Mouse (Mus musculus) intestine, postnatal 0 days (tissue): Measurements from ENCODE around the gene Cmss1. TPM values are rescaled to one million over a fixed set of nuclear protein-coding genes. Genes with fewer than 3 reads are reported as not detected.

ENCODE experiments used
- ATAC-seq: fragments of 200-750 bp; cut with Nextera tagmentation; 2 replicates; pipeline ENCODE4 v1.8.0; 2017; ENCODE audit warnings: mild to moderate bottlenecking, moderate TSS enrichment, moderate library complexity
- H3K27ac ChIP-seq: fragments of 300-500 bp; sonication (generic); 2 replicates; pipeline ENCODE4 v1.5.1; 2014; ENCODE audit warnings: mild to moderate bottlenecking, low read depth, low read length, moderate library complexity
- H3K27me3 ChIP-seq: fragments of 300-500 bp; sonication (generic); replicated peaks from 2 replicates; pipeline ENCODE4 v1.6.1; 2014; ENCODE audit warnings: low read length, mixed read lengths; ENCODE audit not compliant: control insufficient read depth, insufficient read depth
- H3K36me3 ChIP-seq: fragments of 300-500 bp; sonication (generic); 2 replicates; pipeline ENCODE4 v1.6.1; 2014; ENCODE audit warnings: mild to moderate bottlenecking, moderate library complexity; ENCODE audit not compliant: control insufficient read depth, insufficient read depth
- H3K4me1 ChIP-seq: fragments of 300-500 bp; sonication (generic); replicated peaks from 2 replicates; pipeline ENCODE4 v1.6.1; 2014; ENCODE audit warnings: antibody characterized with exemption, low read length, mixed read lengths; ENCODE audit not compliant: control insufficient read depth, insufficient read depth
- H3K4me2 ChIP-seq: fragments of 300-500 bp; sonication (generic); replicated peaks from 2 replicates; pipeline ENCODE4 v1.6.1; 2014; ENCODE audit warnings: low read depth, mild to moderate bottlenecking, moderate library complexity
- H3K4me3 ChIP-seq: fragments of 300-500 bp; sonication (generic); 2 replicates; pipeline ENCODE4 v1.5.1; 2014; ENCODE audit warnings: low read depth, low read length
- H3K9ac ChIP-seq: fragments of 300-500 bp; sonication (generic); 2 replicates; pipeline ENCODE4 v1.6.1; 2014; ENCODE audit warnings: mild to moderate bottlenecking, low read depth, low read length
- H3K9me3 ChIP-seq: fragments of 300-500 bp; sonication (generic); 2 replicates; pipeline ENCODE4 v1.6.1; 2016; ENCODE audit warnings: mixed run types; ENCODE audit not compliant: control insufficient read depth
- CTCF ChIP-seq: sonication (generic); IDR thresholded peaks from 2 replicates; pipeline ENCODE4 v1.5.1; 2016; ENCODE audit warnings: low read depth, mild to moderate bottlenecking, control low read depth, antibody characterized with exemption, moderate library complexity
- WGBS: fragments of 180-500 bp; shearing (Covaris S2); extraction: QIAGEN DNeasy Blood & Tissue Kit; methylation state at CpG from one replicate; pipeline ENCODE4 v1.1.7; 2014; 5-methylcytosine and 5-hydroxymethylcytosine counted together
- polyA plus RNA-seq: library from polyadenylated mRNA; unstranded; fragments of >200 nt; fragmentation: Nextera tagmentation; extraction: Ambion mirVana; gene quantifications from 2 replicates; pipeline ENCODE4 v1.2.1, GENCODE M21; 2015

The Cmss1 gene
- polyA plus RNA-seq, 1 experiment from 2014 or later = 19.1 TPM

GRCm38 (mm10) chr16:57502230-57502629 lies 104.4 kb downstream of the Cmss1 start:
- H3K36me3 ChIP-seq = no peaks in the 10 kb centered on the region
- H3K4me2 ChIP-seq = no peak overlapping the region
- no peaks in the 10 kb centered on the region for H3K4me1 ChIP-seq
- no peak for ATAC-seq
- no peak overlapping the region for H3K27ac ChIP-seq
- no peak overlapping the region for H3K4me3 ChIP-seq
- no peaks in the 10 kb centered on the region for H3K27me3 ChIP-seq
- 66% methylated on average over 2 of the region's 2 CpGs for WGBS
- H3K9ac ChIP-seq = no peak overlapping the region
- no peaks in the 10 kb centered on the region for H3K9me3 ChIP-seq
- TF ChIP-seq CTCF = no peak

DNA sequence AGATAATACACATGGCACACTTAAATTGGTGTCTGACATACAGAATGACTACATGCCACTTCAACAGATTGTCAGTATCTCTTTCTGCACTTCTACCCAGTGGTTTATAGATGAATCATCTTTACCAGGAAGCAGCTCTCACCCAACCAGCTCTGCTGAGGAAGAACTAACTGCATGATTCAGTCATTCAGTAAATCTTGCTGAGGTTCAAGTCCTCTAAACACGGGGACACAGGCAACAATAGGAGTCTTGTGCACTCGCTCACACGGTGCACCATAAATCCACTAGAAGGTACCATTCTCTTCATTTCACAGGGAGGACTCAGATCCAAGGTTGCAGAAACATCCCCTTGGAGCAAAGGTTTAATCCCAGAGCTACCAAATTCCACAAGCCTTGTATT lies 105.8 kb downstream of the Cmss1 start:
- no peaks in the 10 kb centered on the region for H3K9me3 ChIP-seq
- WGBS = 23% methylated on average over 3 of the region's 3 CpGs
- H3K27me3 ChIP-seq = no peaks in the 10 kb centered on the region
- peak; percentile 87 for ATAC-seq
- H3K4me2 ChIP-seq = no peak overlapping the region
- no peaks in the 10 kb centered on the region for H3K4me1 ChIP-seq
- no peak overlapping the region for H3K4me3 ChIP-seq
- no peaks in the 10 kb centered on the region for H3K36me3 ChIP-seq
- H3K27ac ChIP-seq = no peak overlapping the region
- no peak overlapping the region for H3K9ac ChIP-seq
- TF ChIP-seq CTCF = no peak

DNA sequence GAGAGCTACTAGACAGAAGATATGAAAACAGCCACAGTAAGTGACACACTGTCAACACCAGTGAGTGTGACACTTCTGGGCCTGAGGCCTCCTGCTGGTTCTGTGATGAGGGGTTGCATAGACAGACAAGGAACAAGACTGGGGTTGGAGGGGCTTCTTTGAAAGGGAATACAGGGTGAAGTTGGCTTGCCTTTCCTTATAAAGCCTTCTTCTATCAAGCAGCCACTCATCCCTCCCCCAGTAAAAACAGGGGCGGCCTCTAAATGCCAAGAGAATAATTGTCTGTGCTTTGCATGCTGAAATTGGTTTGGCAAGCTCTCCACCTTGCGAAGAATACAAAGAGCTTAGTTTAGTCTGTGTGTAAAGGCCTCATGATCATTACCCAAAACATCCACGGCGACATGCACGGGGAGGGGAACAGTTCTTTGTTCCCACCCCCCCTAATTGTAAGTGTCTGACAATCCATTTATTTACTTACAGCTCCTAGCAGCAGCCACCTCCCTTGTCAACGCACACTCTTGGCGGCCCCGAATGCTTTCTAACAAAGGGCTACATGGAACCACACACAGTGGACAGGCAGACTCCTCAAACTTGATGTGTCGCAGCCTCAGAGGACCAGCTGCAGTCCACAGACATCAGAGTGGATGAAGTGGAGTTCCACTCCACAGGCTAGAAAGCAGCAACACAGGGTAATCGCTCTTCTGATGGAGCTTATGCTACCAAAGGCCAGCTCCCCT lies 110.1 kb downstream of the Cmss1 start:
- Histone ChIP-seq H3K36me3 (no peaks in the 10 kb centered on the region), H3K9ac (no peak overlapping the region), H3K27me3 (no peaks in the 10 kb centered on the region), H3K4me3 (no peak overlapping the region), H3K4me1 (no peaks in the 10 kb centered on the region), H3K27ac (no peak overlapping the region), H3K9me3 (no peaks in the 10 kb centered on the region), H3K4me2 (no peak overlapping the region)
- TF ChIP-seq CTCF = no peak
- WGBS = 69% methylated on average over 10 of the region's 10 CpGs
- no peak for ATAC-seq

- H3K9ac ChIP-seq = no peak overlapping the region
- TF ChIP-seq CTCF = no peak
- H3K4me3 ChIP-seq = no peak overlapping the region
- 57% methylated on average over 10 of the region's 10 CpGs for WGBS
- no peaks in the 10 kb centered on the region for H3K36me3 ChIP-seq
- no peaks in the 10 kb centered on the region for H3K27me3 ChIP-seq
- no peaks in the 10 kb centered on the region for H3K9me3 ChIP-seq
- H3K27ac ChIP-seq = no peak overlapping the region
- H3K4me1 ChIP-seq = no peaks in the 10 kb centered on the region
- H3K4me2 ChIP-seq = peak overlapping the region; percentile 17; the same call in 1 of the 2 replicates
- peak; percentile 86 for ATAC-seq
Observed at GRCm38 (mm10) chr16:57495476-57496203, 111.0 kb downstream of the Cmss1 start.

- H3K9me3 ChIP-seq = no peaks in the 10 kb centered on the region
- H3K27me3 ChIP-seq = no peaks in the 10 kb centered on the region
- 86% methylated on average over 4 of the region's 4 CpGs for WGBS
- H3K9ac ChIP-seq = no peak overlapping the region
- no peak for ATAC-seq
- H3K4me3 ChIP-seq = no peak overlapping the region
- no peak overlapping the region for H3K4me2 ChIP-seq
- TF ChIP-seq CTCF = no peak
- no peaks in the 10 kb centered on the region for H3K36me3 ChIP-seq
- no peaks in the 10 kb centered on the region for H3K4me1 ChIP-seq
- H3K27ac ChIP-seq = no peak overlapping the region
Observed at GRCm38 (mm10) chr16:57491853-57492252, 114.8 kb downstream of the Cmss1 start.

- H3K9me3 ChIP-seq = no peaks in the 10 kb centered on the region
- no peak overlapping the region for H3K27ac ChIP-seq
- H3K36me3 ChIP-seq = no peaks in the 10 kb centered on the region
- TF ChIP-seq CTCF = no peak
- 94% methylated on average over 8 of the region's 8 CpGs for WGBS
- no peaks in the 10 kb centered on the region for H3K4me1 ChIP-seq
- H3K27me3 ChIP-seq = no peaks in the 10 kb centered on the region
- H3K4me3 ChIP-seq = no peak overlapping the region
- ATAC-seq = no peak
- H3K4me2 ChIP-seq = no peak overlapping the region
- no peak overlapping the region for H3K9ac ChIP-seq
Observed at GRCm38 (mm10) chr16:57490691-57491090, 116.0 kb downstream of the Cmss1 start.
